Mouse (Mus musculus) limb, embryonic 14.5 days (tissue): ENCODE measurements around the gene Pign. TPM values are rescaled to one million over a fixed set of nuclear protein-coding genes. Genes with fewer than 3 reads are reported as not detected.

Source experiments
- ATAC-seq: fragments of 200-750 bp; cut with Nextera tagmentation; 2 replicates; pipeline ENCODE4 v1.8.0; 2017; ENCODE audit warnings: low read depth, moderate number of reproducible peaks, moderate TSS enrichment; ENCODE audit not compliant: low FRiP score
- DNase-seq: peaks from one replicate; pipeline ENCODE4 v3.0.0-alpha.2; 2015; ENCODE audit warnings: low spot score
- H3K27ac ChIP-seq: fragments of 300-500 bp; sonication (generic); replicated peaks from 2 replicates; pipeline ENCODE4 v1.5.1; 2014; ENCODE audit warnings: low read depth, mild to moderate bottlenecking, low read length, moderate library complexity, mixed read lengths
- H3K27me3 ChIP-seq: fragments of 300-500 bp; sonication (generic); 2 replicates; pipeline ENCODE4 v1.6.1; 2014; ENCODE audit warnings: low read length, mixed read lengths; ENCODE audit not compliant: control insufficient read depth, insufficient read depth
- H3K36me3 ChIP-seq: fragments of 300-500 bp; sonication (generic); 2 replicates; pipeline ENCODE4 v1.6.1; 2014; ENCODE audit warnings: mild to moderate bottlenecking, low read length, moderate library complexity, mixed read lengths; ENCODE audit not compliant: control insufficient read depth, insufficient read depth
- H3K4me1 ChIP-seq: fragments of 300-500 bp; sonication (generic); 2 replicates; pipeline ENCODE4 v1.6.1; 2014; ENCODE audit warnings: antibody characterized with exemption, low read length, mixed read lengths; ENCODE audit not compliant: control insufficient read depth, insufficient read depth
- H3K4me2 ChIP-seq: fragments of 300-500 bp; sonication (generic); replicated peaks from 2 replicates; pipeline ENCODE4 v1.6.1; 2014; ENCODE audit warnings: low read depth, mild to moderate bottlenecking, low read length, moderate library complexity; ENCODE audit not compliant: severe bottlenecking
- H3K4me3 ChIP-seq: fragments of 300-500 bp; sonication (generic); replicated peaks from 2 replicates; pipeline ENCODE4 v1.5.1; 2014; ENCODE audit warnings: low read length
- H3K9ac ChIP-seq: fragments of 300-500 bp; sonication (generic); 2 replicates; pipeline ENCODE4 v1.6.1; 2014; ENCODE audit warnings: mild to moderate bottlenecking, low read depth, low read length, moderate library complexity; ENCODE audit not compliant: severe bottlenecking
- H3K9me3 ChIP-seq: fragments of 300-500 bp; sonication (generic); 2 replicates; pipeline ENCODE4 v1.6.1; 2016; ENCODE audit warnings: low read length; ENCODE audit not compliant: control insufficient read depth
- POLR2A ChIP-seq: fragments of 200-500 bp; IDR thresholded peaks from 2 replicates; pipeline ENCODE4 v1.8.0; 2012; ENCODE audit warnings: inconsistent platforms, mild to moderate bottlenecking, moderate library complexity, borderline replicate concordance; ENCODE audit not compliant: insufficient read depth, insufficient read length; ENCODE audit errors: extremely low read depth
- WGBS: fragments of 180-500 bp; shearing (Covaris S2); extraction: QIAGEN DNeasy Blood & Tissue Kit; methylation state at CpG from one replicate; pipeline ENCODE4 v1.1.7; 2014; 5-methylcytosine and 5-hydroxymethylcytosine counted together
- polyA plus RNA-seq, 2 experiments: library from polyadenylated mRNA; depleted of rRNA in 1 of 2; stranded (reverse) in 1 of 2; unstranded in 1 of 2; fragments of >200 nt; fragmentation: Nextera tagmentation in 1 of 2; extraction: Ambion mirVana in 1 of 2; gene quantifications; 2 replicates each; pipeline versions ENCODE4 v1.2.1 to v1.2.3; 2012 to 2014

The Pign gene
- polyA plus RNA-seq, 2 experiments: 14.5 to 31.0 TPM

GRCm38 (mm10) chr1:105695581-105695980 is 32.1 kb upstream of the Pign start:
- no peak overlapping the region for H3K4me3 ChIP-seq
- no peak overlapping the region for H3K4me2 ChIP-seq
- peaks cover 10% of the 10 kb centered on the region for H3K36me3 ChIP-seq
- no peaks in the 10 kb centered on the region for H3K9me3 ChIP-seq
- DNase-seq (no peak), ATAC-seq (no peak)
- no peak overlapping the region for H3K9ac ChIP-seq
- no peaks in the 10 kb centered on the region for H3K4me1 ChIP-seq
- 87% methylated on average over 2 of the region's 2 CpGs for WGBS
- H3K27me3 ChIP-seq: no peaks in the 10 kb centered on the region
- H3K27ac ChIP-seq: no peak overlapping the region
- TF ChIP-seq POLR2A: no peak

GRCm38 (mm10) chr1:105685501-105685900 is 22.0 kb upstream of the Pign start:
- Histone ChIP-seq H3K9ac (no peak overlapping the region), H3K4me3 (no peak overlapping the region), H3K9me3 (no peaks in the 10 kb centered on the region), H3K27me3 (no peaks in the 10 kb centered on the region), H3K27ac (no peak overlapping the region), H3K4me2 (no peak overlapping the region), H3K4me1 (no peaks in the 10 kb centered on the region), H3K36me3 (0 out of 2 replicates have a peak, but pooled peaks cover 3% of the 10 kb centered on the region)
- 87% methylated on average over 3 of the region's 3 CpGs for WGBS
- TF ChIP-seq POLR2A: no peak
- ATAC-seq (no peak), DNase-seq (no peak)

- ATAC-seq (no peak), DNase-seq (peak; percentile 12)
- no peak for TF ChIP-seq POLR2A
- Histone ChIP-seq H3K4me1 (no peaks in the 10 kb centered on the region), H3K27me3 (no peaks in the 10 kb centered on the region), H3K27ac (no peak overlapping the region), H3K9me3 (no peaks in the 10 kb centered on the region), H3K4me2 (no peak overlapping the region), H3K36me3 (0 out of 2 replicates have a peak, but pooled peaks cover 7% of the 10 kb centered on the region), H3K9ac (no peak overlapping the region), H3K4me3 (no peak overlapping the region)
- 96% methylated on average over 1 of the region's 1 CpGs for WGBS
These were observed 17.1 kb upstream of the Pign start for GRCm38 (mm10) chr1:105680587-105680986.

- DNase-seq (no peak), ATAC-seq (no peak)
- Histone ChIP-seq H3K9me3 (no peaks in the 10 kb centered on the region), H3K36me3 (0 out of 2 replicates have a peak, but pooled peaks cover 5% of the 10 kb centered on the region), H3K9ac (no peak overlapping the region), H3K27ac (no peak overlapping the region), H3K27me3 (no peaks in the 10 kb centered on the region), H3K4me1 (no peaks in the 10 kb centered on the region), H3K4me3 (no peak overlapping the region), H3K4me2 (no peak overlapping the region)
- WGBS: 96% methylated on average over 2 of the region's 2 CpGs
- no peak for TF ChIP-seq POLR2A
These were observed 11.3 kb upstream of the Pign start for GRCm38 (mm10) chr1:105674763-105675162.

- no peak for ATAC-seq
- H3K9me3 ChIP-seq: no peaks in the 10 kb centered on the region
- no peak for TF ChIP-seq POLR2A
- H3K4me2 ChIP-seq: no peak overlapping the region
- H3K4me3 ChIP-seq: no peak overlapping the region
- DNase-seq: no peak
- H3K9ac ChIP-seq: no peak overlapping the region
- no peaks in the 10 kb centered on the region for H3K36me3 ChIP-seq
- H3K27ac ChIP-seq: no peak overlapping the region
- H3K4me1 ChIP-seq: peaks cover 3% of the 10 kb centered on the region
- no peaks in the 10 kb centered on the region for H3K27me3 ChIP-seq
These were observed 6.2 kb upstream of the Pign start for GRCm38 (mm10) chr1:105669700-105670099.

- Histone ChIP-seq H3K4me2 (peak overlapping the region; percentile 80), H3K9me3 (no peaks in the 10 kb centered on the region), H3K27ac (peak overlapping the region; percentile 71), H3K4me1 (peaks cover 11% of the 10 kb centered on the region), H3K9ac (peak overlapping the region; percentile 90), H3K36me3 (no peaks in the 10 kb centered on the region), H3K27me3 (no peaks in the 10 kb centered on the region), H3K4me3 (peak overlapping the region; percentile 98)
- TF ChIP-seq POLR2A: no peak
- 2% methylated on average over 68 of the region's 68 CpGs for whole genome bisulfite sequencing
- ATAC-seq (peak; percentile 56), DNase-seq (no peak)
These were observed 710 bp upstream of the Pign start for GRCm38 (mm10) chr1:105663962-105664812.
